Mouse (Mus musculus) bone marrow macrophage, adult 2 months (primary cell): ENCODE data around the gene Gm3476. TPM values are rescaled to one million over a fixed set of nuclear protein-coding genes. Genes with fewer than 3 reads are reported as not detected.
"Not testable (repeated sequence)": the region's sequence is repeated elsewhere in the genome, so short reads cannot be mapped to it uniquely, and the experiment has no call there.

ENCODE experiments used
- H3K27ac ChIP-seq: 2 replicates; pipeline ENCODE4 v1.5.1; 2012; ENCODE audit warnings: low read depth, low read length; ENCODE audit not compliant: insufficient read depth
- H3K4me1 ChIP-seq: 2 replicates; pipeline ENCODE4 v1.6.1; 2012; ENCODE audit warnings: low read length; ENCODE audit not compliant: control insufficient read depth, insufficient read depth
- H3K4me3 ChIP-seq: 2 replicates; pipeline ENCODE4 v1.5.1; 2012; ENCODE audit warnings: mild to moderate bottlenecking, low read length, moderate library complexity; ENCODE audit not compliant: insufficient read depth
- polyA plus RNA-seq: library from polyadenylated mRNA; stranded (reverse); fragments of >200 nt; gene quantifications from 2 replicates; pipeline ENCODE4 v1.2.4, GENCODE M21; 2012; ENCODE audit not compliant: missing spikeins, insufficient read depth, insufficient read length

The Gm3476 gene
- polyA plus RNA-seq, result not detected in 2 replicates

DNA sequence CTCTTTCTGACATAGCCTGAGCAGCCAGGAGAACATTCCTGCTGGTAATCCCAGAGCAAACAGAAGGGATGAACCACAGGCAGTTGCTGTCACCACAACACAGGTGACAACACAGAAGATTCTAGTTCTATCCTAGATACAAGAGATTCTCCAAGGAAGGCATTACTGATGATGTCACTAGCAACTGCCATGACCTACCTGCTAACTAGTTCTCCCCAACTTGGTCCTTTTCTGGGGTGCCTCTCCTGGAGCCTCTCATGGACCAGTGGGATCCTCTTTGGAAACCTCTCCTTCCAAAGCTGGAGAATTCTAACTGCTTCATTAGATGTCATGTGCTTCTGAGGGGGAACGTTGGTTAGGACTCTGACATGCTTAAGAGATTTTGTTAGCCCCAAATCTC lies at the start of gene Gm3476:
TSS of gene Gm3476 (minus strand) at position 101 of the 400 bp plus-strand sequence.
- H3K4me3 ChIP-seq, H3K4me1 ChIP-seq, H3K27ac ChIP-seq: not testable (repeated sequence)

DNA sequence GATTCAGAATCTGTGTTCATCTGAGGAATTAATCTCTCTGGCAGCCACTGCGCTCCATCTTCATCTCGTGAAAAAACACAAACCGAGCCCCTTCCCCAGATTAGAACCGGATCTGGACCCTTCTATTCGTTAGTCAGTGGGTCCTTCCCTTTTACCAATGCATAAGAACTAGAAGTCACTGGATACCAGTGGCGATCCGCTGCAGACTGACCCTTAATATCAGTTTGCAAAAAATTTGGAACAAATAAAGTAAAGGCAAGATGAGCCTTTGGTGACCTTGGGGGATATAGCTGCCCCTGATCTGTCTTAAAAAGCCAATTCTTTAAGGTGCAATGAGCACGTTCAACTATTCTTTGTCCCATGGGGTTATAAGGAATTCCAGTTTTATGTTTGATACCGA lies 37.9 kb upstream of the Gm3476 start:
- H3K27ac ChIP-seq, H3K4me3 ChIP-seq, H3K4me1 ChIP-seq: not testable (repeated sequence)

DNA sequence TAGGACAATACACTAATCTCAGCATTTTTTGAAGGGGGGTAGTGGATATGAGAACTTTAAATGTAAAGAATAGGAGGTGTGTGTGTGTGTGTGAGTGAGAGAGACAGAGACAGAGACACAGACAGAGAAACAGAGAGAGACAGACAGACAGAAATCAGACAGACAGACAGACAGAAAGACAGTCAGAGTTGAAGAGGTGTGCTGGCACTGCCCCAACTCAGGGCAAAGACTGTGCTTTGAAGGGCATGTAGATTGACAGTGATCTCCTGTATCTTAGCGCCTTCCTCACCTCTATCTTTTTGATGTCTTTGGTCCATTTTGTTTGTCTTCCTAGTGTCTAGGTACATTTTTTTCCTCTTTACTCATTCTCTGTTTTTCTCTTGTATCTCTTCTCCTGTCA lies 35.5 kb upstream of the Gm3476 start:
- H3K4me3 ChIP-seq, H3K27ac ChIP-seq, H3K4me1 ChIP-seq: not testable (repeated sequence)

DNA sequence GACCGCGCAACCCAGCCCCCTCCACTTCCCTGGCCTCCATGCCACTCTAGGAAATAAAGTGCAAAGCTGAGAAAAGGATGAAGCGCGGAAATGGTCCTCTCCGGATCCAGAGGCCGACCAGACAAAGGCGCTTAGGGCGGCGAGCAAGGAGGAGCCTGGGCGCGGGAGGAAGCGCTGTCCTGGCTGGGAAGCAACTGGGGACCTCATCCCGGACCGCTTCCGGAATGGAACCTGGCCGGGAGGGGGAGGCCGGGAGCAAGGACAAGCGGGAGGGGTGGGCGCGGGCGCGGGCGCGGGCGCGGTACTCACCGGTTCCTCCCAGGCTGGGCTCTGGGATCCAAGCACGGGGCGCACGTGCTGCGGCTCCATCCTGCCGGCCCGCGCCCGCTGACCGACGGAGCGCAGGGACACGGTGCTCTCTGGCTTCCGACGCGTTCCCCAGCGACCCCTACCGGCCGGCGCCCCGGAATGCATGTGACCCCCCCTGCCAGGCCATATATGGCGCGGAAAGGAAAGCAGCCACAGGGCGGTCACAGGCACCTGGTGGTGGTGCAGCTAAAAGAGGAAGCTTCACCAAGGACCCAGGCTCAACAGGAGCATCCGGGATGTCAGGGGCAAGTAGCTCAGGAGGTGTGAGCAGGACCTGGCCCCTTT lies 17.2 kb downstream of the Gm3476 start, which contains the start of gene Gm3468:
TSS of gene Gm3468 (minus strand) at position 394 of the 654 bp plus-strand sequence.
- not testable (repeated sequence) for H3K27ac ChIP-seq, H3K4me1 ChIP-seq, H3K4me3 ChIP-seq

DNA sequence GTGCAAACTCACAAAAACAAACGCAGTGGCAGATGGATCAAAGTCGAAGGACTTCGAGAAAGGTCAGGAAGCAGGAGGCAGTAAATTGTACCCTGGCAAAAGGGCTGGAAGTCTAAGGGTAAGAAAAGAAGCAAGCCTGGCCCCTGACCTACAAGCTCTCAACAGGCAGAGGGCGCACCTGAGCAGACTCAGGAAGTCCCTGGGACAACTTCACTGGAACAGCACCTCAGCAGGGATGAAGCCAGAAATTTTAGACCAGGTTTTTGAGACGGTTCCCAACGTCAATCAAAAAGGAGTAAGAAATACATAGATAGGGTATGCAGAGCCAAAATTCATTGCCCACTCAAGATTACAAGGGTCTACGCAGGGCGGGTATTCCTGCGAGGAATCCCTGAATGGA lies 18.1 kb downstream of the Gm3476 start:
- H3K4me1 ChIP-seq, H3K4me3 ChIP-seq, H3K27ac ChIP-seq: not testable (repeated sequence)

DNA sequence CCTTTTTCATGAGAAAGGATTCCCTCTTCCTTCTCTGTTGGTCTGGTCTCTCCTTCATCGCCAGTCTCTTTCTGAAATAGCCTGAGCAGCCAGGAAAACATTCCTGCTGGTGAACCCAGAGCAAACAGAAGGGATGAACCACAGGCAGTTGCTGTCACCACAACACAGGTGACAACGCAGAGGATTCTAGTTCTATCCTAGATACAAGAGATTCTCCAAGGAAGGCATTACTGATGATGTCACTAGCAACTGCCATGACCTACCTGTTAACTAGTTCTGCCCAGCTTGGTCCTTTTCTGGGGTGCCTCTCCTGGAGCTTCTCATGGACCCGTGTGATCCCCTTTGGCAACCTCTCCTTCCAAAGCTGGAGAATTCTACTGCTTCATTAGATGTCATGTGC lies 31.8 kb downstream of the Gm3476 start, which contains the start of gene Gm8206:
TSS of gene Gm8206 (minus strand) at position 101 of the 400 bp plus-strand sequence.
- H3K27ac ChIP-seq, H3K4me1 ChIP-seq: not testable (repeated sequence)

DNA sequence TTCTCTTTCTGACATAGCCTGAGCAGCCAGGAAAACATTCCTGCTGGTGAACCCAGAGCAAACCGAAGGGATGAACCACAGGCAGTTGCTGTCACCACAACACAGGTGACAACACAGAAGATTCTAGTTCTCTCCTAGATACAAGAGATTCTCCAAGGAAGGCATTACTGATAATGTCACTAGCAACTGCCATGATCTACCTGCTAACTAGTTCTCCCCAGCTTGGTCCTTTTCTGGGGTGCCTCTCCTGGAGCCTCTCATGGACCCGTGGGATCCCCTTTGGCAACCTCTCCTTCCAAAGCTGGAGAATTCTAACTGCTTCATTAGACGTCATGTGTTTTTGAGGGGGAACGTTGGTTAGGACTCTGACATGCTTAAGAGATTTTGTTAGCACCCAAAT lies 67.4 kb downstream of the Gm3476 start, which contains the start of gene Gm6337:
TSS of gene Gm6337 (minus strand) at position 101 of the 400 bp plus-strand sequence.
- H3K4me1 ChIP-seq, H3K4me3 ChIP-seq, H3K27ac ChIP-seq: not testable (repeated sequence)

More for the DNA sequence above, 31.8 kb downstream of the Gm3476 start, which contains the start of gene Gm8206:
- not testable (repeated sequence) for H3K4me3 ChIP-seq

Other genes with a start within 250 kb of the Gm3476 start
- gene Gm8237, start 245.4 kb downstream of the Gm3476 start, polyA plus RNA-seq, result not detected in 2 replicates
- not detected in 2 replicates for gene Gm3248, start 164.1 kb downstream of the Gm3476 start, polyA plus RNA-seq
- not detected in 2 replicates for gene Gm3453, start 146.7 kb downstream of the Gm3476 start, polyA plus RNA-seq
- gene Gm6337, start 67.5 kb downstream of the Gm3476 start, polyA plus RNA-seq, result not detected in 2 replicates
- gene Gm8206, start 31.9 kb downstream of the Gm3476 start, polyA plus RNA-seq, result not detected in 2 replicates
- not detected in 2 replicates for gene Gm3468, start 17.1 kb downstream of the Gm3476 start, polyA plus RNA-seq
- not detected in 2 replicates for gene Gm21560, start 93.5 kb upstream of the Gm3476 start, polyA plus RNA-seq
- gene Gm3411, start 161.4 kb upstream of the Gm3476 start, polyA plus RNA-seq, result not detected in 2 replicates
- not detected in 2 replicates for gene Gm21103, start 179.0 kb upstream of the Gm3476 start, polyA plus RNA-seq
- gene Gm3618, start 217.9 kb upstream of the Gm3476 start, polyA plus RNA-seq, result not detected in 2 replicates